Mouse (Mus musculus): ENCODE measurements at regions not wholly inside any gene's neighbourhood (a gene's known extent, or its start where the extent isn't known, plus 50 kb on each side); places are given as distances from the start of the nearest gene placed in this dataset.
"Not testable (repeated sequence)": the region's sequence is repeated elsewhere in the genome, so short reads cannot be mapped to it uniquely, and the experiment has no call there.

DNA sequence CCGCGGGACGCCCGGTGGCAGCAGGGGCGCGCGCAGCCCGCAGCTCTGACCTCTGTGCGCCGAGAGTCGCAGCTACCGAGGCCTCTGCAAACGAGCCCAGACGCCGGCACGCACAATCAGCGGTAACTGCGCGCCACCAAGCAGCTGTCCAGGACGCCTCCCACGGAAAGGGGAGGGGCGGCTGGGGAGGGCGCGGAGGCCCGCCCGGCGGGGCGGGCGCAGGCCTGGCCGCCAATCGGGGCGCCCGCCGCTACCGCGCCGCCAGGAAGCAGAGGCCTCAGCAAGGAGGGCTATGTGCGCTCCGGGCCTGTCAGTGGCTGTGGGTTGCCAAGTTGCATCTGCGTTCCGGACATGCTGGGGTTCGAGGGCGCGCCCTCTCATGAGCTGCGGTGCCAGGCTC lies 613.3 kb upstream of the Ywhaq start:
- DNase-seq, result peak; percentile 59

DNA sequence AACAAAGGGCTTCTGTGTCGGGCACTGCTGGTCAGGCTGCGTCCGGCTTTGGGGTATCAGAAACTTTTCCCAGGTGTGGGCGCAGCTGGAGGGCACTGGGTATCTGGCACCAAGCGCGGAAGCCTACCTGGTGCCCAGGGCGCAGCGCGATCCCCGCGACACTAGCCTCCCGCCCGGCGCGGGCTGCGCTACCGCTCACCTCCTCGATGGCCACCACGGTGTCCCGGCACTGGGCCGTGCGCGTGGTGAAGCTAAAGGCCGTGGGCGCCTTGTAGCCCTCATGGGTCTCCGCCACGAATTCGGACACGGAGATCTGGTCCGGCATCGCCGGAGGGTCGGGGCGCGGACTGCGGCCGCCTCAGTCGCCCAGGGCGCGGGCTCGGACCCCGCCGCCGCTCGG lies 612.8 kb upstream of the Ywhaq start:
- DNase-seq, result not testable (repeated sequence)
